Mouse (Mus musculus) embryonic fibroblast, embryonic 13.5 days (primary cell): ENCODE results near the gene Pax7.

Experiments
- CTCF ChIP-seq: IDR thresholded peaks from 2 replicates; pipeline ENCODE4 v1.5.1; 2011; ENCODE audit warnings: mild to moderate bottlenecking, control low read depth, low read length, moderate library complexity, borderline replicate concordance; ENCODE audit not compliant: insufficient read depth
- POLR2A ChIP-seq: IDR thresholded peaks from 2 replicates; pipeline ENCODE4 v1.6.1; 2011; ENCODE audit warnings: low read depth, mild to moderate bottlenecking, control low read depth, low read length, moderate library complexity

GRCm38 (mm10) chr4:139703468-139703867 is 129.9 kb downstream of the Pax7 start:
- TF ChIP-seq CTCF (no peak), POLR2A (no peak)
